Mouse (Mus musculus) liver, adult (tissue): Measurements from ENCODE around the gene St14.

ENCODE experiments used
- GATA4 ChIP-seq: IDR thresholded peaks from 2 replicates; pipeline ENCODE4 v1.6.1; 2014; ENCODE audit warnings: mild to moderate bottlenecking, low read length; ENCODE audit not compliant: insufficient replicate concordance

Gene St14

DNA sequence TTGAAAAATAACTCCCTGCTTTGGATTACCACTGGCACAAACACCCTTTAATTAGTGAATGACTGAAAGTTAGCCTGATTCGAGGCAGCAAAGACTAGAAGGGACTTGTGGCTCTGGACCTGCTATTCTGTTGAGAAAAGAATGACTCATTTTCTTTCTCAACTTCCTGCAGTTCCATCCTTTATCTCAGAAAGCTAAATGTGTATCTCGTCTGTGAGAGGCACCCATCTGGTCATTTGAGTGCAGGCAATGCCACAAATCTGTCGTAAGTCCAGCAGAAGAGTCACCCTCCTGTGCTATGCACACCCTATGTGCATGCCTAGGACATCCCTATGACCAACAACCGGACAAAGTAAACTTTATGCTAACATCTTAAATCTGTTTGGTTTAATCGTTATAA lies 1.5 kb upstream of the St14 start:
- no peak for TF ChIP-seq GATA4

DNA sequence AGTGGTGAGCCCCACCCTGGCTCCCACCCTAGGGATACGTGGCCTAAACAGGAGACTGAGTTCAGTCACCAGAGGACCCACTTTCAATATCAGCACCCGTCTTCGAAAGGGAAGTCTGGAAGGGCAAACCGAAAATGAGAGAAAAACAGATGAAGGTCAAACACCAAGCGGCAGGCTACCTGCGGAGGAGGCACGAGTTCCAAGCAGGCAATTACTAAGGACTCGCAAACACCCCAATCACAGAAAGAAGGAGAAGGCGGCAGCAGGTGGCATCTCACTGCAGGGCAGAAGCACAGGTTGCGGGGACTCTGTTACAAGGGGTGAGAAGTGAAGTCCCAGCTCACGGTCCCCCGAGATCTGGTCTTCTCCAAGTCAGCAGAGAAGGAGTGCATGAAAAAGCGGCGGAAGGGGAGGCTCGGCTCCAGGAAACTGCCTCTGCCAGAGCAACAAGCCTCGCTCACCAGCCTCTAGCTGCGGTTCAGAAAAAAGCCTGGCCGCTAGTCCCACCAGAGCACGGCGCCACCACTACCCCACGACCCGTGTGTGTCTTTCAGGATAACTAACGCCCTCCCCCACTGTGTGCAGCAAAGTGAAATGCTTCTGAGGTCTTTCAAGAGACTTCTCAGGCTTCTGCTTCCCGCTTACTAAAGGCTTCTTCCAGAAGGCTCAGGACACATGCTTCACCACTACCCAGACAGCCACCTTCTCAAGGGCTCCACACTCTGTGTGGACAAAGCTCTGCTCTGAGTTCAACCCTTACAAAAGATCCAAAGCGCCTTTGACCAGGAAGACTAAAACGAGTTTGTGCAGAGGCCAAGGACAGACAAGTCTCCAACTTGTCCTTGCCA lies 1.1 kb downstream of the St14 start:
- TF ChIP-seq GATA4 = no peak

DNA sequence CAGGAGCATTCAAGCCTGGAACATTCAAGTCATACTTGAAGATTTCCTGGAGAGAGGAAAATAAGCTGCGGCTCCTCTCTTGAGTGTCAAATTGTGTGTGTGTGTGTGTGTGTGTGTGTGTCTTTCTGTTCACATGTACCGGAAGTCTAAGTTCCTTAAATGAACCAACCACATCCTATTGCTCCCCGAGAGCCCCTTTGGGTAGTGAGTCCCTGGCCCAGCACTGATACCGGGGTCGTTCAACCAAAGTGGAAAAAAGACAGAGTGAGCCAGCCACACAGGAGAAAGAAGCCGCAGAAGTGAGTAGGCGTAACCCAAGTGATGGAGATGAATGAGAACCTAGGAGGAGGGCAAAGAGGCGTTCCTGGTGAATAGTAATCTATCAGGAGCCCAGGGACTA lies 1.7 kb downstream of the St14 start:
- TF ChIP-seq GATA4 = no peak

DNA sequence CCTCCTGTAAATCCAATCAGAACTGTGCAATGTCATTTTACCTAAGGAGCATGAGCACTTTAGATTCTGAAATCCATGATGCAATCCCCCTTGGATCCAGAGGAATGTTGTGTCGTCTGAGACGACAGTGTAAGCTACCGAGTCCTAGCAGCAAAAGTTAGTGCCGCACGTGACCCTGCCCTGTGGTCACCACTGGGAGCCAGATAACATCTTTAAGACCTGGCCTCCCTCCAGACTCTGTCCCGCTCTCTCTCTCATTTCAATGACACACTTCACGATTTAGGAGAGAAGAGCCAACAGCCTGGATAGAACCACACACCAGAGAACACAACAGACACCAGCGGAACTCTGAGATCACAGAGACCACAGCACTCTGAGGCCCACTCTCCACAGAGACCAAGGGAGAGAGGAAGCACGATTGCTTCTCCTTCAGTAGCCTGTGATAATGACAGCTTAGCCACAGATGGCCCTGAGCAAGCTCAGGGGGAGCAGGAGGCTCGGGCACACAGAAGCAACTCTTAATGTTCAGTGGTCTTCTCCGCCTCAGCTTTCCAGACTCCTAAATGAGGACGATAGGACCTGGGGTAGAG lies 3.7 kb downstream of the St14 start:
- no peak for TF ChIP-seq GATA4

DNA sequence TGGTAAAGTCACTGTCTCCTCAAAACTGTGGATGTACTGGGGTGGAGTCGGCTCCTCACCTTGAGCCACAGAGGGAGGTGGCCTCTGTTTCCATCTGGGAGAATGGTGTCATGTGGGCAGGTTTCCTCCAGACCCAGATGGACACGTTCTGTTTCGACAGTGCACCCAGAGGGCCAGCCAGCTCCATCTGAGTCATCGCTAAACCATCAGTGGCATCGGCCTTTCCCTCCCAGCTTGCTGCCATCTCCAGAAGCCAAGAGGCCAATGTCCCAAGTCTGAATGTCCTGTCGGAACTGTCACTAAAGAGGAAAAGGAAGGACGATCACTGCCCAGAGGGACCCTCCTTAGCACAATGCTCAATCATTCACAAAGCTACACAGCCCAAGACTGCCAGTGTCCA lies 5.6 kb downstream of the St14 start:
- no peak for TF ChIP-seq GATA4

DNA sequence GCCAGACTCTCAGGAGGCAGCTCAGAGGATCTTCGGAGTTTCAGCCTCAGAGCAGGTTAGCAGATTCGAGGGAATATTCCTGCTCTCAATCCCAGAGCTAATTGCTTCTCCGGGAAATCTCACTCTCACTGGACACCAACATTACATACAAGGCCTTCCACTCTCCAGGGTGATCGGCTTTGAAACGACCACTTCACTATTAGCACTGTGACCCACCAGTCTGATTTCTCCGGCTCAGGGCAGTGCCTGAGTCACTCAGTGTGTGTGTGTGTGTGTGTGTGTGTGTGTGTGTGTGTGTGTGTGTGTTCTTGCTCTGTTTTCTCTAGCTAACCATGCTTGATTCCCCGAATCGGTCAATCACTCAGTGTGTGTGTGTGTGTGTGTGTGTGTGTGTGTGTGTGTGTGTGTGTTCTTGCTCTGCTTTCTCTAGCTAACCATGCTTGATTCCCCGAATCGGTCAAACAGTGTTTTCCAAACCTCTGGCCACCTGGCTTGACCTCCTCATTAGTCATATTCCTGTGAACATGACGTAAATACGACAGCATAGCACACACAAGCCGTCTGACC lies 9.1 kb downstream of the St14 start:
- TF ChIP-seq GATA4 = no peak

DNA sequence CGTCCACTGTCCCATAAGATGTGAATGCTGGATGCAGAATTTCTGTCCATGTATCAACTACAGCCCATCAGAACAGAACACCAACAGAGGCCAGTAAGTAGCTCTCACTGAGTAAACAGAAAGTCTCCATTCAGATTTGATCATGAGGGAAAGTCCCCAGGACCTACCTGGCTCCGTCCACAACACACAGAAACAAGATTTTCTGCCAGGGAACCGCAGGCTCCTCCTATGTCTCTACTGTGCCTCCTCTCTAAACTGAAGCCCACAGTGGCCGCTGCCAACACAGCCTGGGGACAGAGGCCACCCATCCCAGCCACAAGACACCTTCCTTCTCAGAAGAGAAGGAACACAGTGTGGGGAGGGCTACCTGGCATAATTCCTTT lies 11.1 kb downstream of the St14 start:
- TF ChIP-seq GATA4 = no peak

DNA sequence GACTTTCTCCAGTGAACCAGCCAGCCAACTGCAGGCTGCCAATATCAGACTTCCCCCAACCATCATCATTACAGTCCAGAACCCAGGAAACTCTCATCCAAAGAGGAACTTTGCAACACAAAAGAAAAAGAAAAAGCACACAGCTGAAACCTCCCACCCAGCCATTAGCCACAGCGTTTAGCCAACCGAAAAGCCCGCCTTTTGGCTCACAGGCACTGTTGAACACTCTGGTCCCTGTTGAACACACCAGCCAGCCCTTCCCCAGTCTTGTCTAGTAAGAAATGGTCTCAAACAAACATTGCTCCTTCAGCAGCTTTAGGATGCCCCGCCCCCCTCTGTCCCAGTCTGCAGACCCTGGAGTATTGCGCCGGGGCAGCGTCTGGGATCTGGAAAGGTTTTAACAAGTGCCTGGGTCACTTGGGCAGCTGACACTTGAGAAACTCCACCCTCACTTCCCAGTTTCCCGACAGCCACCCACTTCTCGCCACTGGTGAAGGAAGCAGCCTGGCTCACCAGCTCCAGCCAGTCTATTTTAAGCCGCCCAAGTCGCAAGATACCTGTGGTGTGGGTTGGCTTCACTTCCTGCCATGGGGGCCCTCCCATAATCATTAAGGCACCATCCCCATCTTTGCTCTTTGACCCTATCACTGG lies 11.6 kb downstream of the St14 start:
- TF ChIP-seq GATA4 = no peak

DNA sequence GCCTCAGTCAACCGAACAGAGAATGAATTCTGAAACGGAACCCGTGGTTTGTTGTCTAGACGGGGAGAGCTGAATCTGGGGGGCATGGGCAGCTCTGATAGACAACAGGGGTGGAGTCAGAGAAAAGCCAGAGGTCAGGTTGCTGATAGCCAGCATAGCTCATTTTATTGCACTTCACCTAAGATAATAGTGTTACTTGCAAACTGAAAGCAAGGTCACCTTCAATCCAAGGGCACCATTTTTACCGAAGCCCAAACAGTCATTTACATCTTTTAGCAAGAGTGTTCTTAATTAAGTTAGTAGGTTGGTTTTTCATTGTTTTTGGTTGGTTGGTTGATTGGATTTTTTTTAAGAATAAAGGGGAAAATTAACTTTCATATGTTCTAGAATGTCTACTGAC lies 12.2 kb downstream of the St14 start:
- TF ChIP-seq GATA4 = no peak

DNA sequence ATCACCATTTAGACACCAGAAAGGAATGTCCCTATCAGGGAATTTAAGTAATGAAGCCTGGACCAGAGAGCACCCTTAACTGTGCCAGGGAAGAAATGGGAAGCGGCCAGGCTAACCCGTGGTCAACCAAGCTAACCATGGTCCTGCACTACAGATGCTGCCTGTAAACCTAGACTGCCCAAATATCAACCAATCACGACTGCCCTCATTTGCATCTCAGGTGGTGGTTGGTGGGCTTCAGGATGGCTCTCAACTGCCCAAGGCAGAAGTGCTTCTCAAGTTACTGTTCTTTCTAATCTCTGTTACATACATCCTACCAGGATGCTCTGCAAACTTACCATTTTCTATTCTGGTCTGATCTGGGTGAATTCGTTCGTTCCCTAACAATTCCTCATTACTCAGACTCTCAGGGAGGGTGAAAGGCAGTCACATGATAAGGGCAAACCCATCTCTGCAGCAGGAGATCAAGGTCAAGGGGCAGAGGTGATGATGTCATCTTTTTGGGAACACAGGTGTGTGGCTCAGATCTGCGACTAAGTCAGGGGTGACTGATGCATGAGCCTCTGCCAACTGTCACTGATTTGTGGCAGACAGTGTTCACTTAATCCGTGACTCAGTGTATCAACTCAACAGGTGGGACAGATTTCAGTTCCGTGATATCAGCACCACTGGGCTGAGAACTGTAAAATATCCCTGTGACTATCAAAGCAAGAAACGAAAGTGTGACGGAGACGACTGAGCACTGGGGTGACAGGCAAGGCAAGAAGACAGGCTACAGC lies 12.9 kb downstream of the St14 start:
- TF ChIP-seq GATA4 = no peak

DNA sequence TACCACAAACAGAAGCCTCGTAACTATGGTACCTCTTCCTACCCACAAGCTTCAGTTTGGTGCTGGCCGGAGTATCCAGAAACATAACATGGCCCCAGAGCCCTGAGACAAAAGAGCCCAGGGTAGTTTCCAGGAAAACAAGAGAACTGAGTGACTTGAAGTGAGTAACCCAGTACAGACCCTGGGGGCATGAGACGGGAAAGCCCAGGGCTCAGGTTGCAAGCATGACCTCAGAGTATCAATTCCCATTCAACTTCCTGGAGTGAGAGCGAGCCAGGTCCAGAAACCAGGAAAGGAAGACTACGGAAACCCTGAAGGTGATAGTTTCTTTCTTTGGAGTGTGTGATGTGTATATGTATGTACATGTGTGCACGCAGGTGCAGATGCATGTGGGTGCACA lies 14.2 kb downstream of the St14 start:
- TF ChIP-seq GATA4 = no peak

DNA sequence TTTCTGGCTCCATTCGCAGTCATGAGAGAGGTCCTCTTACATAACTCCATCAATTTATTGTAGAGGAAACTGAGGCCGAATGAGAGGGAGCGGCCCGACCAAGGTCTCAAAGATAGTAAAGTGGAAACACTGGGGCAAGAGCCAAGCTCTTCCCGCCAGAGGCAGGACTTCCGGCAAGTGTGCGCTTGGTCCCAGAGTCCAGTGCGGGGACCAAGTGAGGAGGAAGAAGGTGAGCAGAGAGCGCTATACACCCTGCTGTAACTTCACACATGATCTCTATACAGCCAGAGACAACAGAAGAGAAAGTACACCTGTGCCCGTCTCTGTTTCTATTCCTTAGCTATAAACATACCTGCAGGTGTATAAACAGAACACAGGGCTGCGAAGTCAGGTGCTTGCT lies 14.6 kb downstream of the St14 start:
- TF ChIP-seq GATA4 = no peak

DNA sequence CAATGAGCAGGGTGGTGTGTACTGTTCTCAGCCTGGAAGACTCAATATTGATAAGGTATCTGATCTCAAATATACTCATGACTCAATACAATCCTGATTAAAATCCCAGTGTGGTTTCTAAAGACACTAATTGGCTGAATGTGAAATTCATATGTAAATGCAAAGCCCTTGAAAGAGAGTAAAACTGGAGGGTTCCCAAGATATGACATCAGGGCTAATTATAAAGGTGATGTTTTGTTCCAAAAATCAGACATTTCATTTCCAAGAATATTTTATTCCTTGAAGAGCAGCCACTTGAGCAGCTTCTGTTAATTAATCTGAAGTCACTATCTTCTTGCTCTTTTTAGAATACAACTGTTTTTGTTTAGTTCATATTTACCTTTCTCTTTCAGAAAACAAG lies 16.1 kb downstream of the St14 start:
- no peak for TF ChIP-seq GATA4

DNA sequence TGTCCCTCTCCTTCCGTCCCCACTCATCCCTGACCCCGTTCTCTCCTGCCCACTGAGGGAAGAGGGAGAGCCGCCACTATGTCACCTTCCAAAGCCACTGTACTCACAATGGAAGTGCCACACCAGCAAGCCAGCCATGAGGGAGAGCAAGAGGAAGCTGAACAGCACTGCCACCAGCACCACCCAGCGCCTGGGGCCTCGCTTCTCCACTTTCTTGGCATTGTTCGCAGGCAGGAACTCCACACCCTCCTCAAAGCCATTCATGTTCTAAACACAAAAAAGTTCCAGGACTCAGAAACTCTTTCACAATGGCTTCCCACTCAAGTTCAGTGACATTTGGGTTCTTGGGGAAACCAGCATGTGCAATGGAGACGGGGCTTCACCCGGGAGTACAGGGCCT lies 23.2 kb downstream of the St14 start:
- no peak for TF ChIP-seq GATA4

DNA sequence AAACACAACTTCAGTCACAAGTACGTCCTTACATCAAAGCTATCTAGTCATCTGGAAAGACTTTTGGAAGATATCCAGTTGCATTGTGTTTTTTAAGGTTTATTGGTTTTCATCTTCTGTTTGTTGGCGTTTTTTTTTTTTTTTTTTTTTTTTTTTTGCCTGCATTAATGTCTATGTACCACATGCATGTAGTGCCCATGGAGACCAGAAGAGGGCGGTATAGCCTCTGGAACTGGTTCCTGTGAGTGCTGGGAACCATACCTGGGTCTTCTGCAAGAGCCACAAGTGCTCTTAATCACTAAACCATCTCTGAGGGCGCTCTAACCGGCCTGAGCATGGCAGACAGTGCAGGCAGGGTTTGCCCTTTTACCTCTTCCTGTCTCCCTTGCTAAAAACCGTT lies 33.5 kb downstream of the St14 start:
- no peak for TF ChIP-seq GATA4
